Mouse (Mus musculus) embryo, embryonic 10.5 days (tissue): ENCODE measurements at regions not wholly inside any gene's neighbourhood (a gene's known extent, or its start where the extent isn't known, plus 50 kb on each side); places are given as distances from the start of the nearest gene placed in this dataset.

Experiments used
- DNase-seq: peaks from one replicate; pipeline ENCODE4 v3.0.0-alpha.2; 2015; ENCODE audit warnings: low spot score

DNA sequence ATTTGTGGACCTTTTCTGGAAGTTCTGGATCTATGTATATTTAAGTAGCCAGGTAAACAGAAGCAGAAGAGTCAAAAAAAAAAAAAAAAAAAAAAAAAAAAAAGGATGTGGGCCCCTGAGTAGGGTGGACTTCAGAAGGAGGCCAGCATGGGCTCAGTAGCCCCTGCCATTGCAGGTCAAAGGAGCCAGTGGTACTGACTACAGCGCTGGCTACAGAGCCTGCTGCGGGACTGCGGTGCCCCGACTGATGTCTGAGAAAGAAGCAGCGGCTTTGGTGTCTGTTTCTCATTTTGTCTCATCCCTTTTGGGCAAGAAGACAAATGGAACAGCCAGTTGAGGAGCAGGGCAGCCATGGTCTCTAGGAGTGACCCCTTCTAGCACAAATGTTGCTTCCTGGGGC, 134.9 kb downstream of the Gm4791 start:
- peak; percentile 4 for DNase-seq

DNA sequence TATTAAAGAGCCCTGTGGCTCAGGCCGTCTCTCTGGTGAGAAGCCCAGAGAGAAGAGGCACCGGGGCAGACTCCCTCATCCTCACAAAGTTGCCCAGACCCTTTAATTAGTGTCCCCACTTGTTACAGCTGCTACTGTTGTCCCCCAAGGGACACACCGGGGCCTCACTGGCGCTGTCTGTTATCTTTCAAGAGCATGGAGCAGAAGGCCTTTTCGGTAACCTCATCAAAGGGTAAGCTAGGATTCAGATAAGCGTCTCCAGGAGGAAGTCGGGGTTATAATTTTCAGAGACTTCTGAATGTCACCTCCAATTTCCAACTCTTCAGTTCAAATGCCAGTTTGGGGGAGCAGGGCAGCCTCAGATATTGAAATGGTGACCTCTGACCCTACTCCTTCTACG, 135.3 kb downstream of the Gm4791 start:
- DNase-seq = peak; percentile 4

- no peak for DNase-seq
Measured at GRCm38 (mm10) chr9:47134479-47134878, 135.9 kb downstream of the Gm4791 start.

DNA sequence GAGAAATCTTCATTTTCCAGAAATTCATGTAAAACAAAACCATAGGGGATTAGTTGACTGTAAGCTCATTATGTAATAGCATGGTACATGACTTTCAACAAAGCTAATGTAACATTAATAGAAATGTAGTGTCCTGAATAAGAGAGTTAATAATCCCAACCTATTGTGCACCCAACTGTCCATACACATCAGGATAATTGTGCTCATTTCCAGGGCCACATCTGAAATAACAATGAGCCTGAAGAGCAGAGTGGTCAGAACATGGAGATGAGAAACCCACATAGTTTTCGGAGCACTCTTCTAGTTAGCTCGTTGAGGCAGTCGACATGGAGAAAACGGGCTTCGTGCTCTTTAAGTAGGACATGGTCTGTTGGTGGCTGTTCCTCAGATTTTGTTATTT, 138.1 kb downstream of the Gm4791 start:
- DNase-seq = no peak

DNA sequence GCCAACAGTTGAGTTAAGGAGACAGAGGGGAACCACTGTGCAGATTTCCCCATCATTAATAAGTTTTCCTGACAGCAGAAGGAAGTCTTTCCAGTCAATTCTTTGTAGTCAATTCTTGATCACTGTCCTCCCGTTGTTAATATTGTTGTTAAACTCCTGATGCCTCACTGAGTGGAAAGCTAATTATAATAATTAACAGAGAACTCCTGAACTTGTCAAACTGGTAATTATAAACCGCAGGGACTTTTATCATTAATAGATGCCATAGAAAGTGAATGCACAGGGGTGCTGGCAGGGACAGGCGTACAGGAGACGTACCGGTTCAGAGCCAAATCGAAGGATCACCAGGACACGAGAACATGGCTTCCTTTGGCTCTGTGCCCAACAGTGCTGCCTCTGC, 154.9 kb downstream of the Gm4791 start:
- no peak for DNase-seq

DNA sequence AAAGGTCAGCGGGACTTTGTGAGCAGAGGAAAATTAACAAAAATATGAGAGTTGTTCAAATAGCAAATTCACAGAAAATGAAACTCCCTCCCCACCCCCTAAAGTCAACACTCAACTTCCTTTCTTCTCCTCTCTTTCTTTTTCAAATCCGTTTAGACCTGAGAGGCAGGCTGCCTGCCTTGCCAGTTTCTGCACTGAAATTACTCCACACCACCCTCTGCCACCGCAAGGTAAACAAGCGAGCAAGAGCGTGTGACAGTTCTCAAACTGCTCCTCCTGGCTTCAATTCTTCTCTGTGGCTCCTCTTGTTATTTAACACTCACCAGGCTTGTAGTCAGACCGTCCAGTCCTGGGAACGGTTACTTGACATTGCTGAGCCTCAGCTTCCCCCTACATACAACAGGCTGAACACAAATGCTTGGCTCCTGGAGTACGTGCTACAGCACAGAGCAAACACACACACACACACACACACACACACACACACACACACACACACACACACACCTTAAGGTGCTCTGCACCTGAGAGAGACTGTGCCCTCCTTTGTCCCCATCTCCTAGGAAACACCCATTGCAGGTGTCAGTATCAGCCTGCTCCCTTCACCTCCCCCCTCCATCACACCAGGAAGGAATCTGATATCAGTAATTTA, 167.1 kb downstream of the Gm4791 start:
- peak; percentile 8 for DNase-seq

- DNase-seq = peak; percentile 33
Measured at GRCm38 (mm10) chr9:47167681-47168240, 169.2 kb downstream of the Gm4791 start.

DNA sequence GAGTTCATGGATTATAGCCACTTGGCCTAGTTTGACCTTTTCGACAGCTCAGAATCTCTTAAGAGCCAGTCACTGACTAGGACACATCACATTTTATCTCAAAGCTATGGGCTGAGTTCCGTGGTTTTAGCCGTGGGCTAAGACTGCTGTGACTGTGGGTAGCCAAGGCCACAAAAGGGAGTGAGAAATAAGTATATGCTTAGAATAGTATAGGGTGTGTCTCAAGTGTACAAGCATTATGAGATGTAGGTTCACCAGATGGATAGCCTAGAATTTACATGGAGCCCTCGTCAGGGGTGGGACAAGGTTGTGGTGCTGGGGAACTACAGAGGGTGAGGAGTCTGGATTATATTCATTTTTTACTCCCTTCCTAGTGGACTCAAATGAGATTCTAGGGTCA, 177.5 kb downstream of the Gm4791 start:
- no peak for DNase-seq

- DNase-seq = no peak
Measured at GRCm38 (mm10) chr9:47218101-47218500, 219.6 kb downstream of the Gm4791 start.

- no peak for DNase-seq
Measured at GRCm38 (mm10) chr9:47223536-47223935, 225.0 kb downstream of the Gm4791 start.

- DNase-seq = no peak
Measured at GRCm38 (mm10) chr9:47224249-47224648, 225.7 kb downstream of the Gm4791 start.

- peak; percentile 37 for DNase-seq
Measured at GRCm38 (mm10) chr9:47226476-47227271, 228.1 kb downstream of the Gm4791 start.

DNA sequence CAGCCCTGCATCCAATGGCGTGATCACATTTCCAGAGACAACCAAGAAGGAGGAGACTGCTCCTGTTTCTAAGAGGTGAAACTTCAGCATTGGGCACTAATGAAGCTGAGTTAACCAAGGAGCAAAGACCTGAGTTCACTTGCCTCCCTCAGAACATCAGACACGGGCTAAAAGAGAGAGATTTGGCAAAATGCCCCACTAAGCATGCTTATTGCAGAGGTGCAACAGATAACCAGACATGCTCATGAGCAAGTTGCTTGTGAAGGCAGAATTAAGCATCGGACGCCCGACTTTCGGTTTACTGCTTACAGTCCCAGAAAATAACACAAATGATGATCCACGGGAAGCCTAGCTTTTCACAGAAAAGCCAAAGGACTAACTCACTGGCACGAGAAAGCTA, 228.8 kb downstream of the Gm4791 start:
- no peak for DNase-seq

GRCm38 (mm10) chr9:47228736-47229135, 230.2 kb downstream of the Gm4791 start:
- no peak for DNase-seq

DNA sequence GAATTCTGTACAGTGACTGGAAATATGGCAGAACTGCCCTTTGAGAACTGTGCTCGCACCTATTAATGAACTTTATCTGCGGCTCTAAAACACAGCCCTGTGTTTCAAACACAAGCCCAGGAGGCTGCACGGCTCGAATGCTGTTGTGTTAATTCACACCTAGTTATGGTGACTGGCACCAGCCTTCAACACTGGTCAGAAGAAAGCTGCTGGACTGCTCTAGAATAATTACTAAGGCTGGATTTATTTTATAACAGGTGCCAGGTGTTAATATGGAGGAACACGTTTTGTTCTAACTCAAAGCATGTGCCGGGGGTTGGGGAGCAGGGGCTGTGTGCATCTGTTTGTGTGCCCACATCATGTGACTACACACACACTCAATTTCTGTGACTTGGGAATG, 230.8 kb downstream of the Gm4791 start:
- no peak for DNase-seq

- no peak for DNase-seq
Measured at GRCm38 (mm10) chr9:47240950-47241349, 242.4 kb downstream of the Gm4791 start.

- no peak for DNase-seq
Measured at GRCm38 (mm10) chr9:47242051-47242450, 243.5 kb downstream of the Gm4791 start.

GRCm38 (mm10) chr9:47242526-47242925, 244.0 kb downstream of the Gm4791 start:
- no peak for DNase-seq

GRCm38 (mm10) chr9:47249029-47249428, 250.5 kb downstream of the Gm4791 start:
- no peak for DNase-seq

DNA sequence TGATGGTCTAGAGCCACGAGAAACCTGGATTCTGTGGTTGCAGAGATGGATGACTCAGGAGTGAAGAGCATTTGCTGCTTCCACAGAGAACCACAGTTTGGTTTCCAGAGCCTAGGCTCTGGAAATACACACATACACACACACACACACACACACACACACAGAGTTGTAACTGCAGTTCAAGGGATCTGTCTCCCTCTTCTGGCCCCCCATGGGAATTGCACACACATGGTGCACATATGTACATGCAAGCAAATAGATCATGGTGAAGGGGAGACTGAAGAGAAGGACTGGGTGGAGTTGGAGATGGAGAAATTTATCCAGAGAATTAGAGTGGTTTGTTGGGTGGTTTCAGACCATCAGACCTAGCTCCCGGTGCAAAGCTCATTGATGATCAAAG, 252.6 kb downstream of the Gm4791 start:
- no peak for DNase-seq

DNA sequence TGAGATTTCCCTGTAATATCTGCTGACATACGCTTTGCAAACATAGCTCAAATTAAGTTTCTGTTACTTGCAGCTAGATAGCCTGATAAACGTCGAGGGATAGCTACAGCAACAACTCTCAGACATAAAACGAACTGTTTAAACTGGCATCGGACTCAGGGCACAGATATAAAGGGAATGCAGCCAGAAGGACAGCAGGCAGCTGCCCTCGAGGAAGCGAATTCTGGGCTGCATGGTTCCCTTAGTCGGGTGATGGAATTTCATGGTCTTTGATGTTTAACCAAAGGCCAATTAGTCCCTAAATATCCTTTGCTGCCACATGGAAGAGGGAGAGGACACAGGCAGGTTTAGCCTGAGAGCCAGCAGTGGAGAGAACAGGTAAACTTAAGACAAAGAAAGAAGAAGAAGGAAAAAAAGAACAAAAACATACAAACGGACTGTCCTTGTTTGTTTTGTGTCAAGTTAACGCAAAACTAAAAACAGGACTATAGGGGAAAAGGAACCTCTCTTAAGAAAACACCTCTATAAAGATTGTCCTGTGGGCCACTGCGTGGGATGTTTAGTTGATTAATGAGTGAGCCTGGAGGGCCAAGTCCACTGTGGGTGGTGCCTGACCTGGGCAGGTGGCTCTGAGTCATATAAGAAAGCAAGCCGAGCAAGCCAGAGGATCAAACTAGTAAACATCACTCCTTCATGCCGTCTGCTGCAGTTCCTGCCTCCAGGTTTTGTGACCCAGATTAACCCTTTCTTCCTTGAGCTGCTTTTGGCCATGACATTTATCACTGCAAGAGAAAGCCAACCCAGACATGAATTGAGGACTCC, 255.5 kb downstream of the Gm4791 start:
- DNase-seq = no peak

DNA sequence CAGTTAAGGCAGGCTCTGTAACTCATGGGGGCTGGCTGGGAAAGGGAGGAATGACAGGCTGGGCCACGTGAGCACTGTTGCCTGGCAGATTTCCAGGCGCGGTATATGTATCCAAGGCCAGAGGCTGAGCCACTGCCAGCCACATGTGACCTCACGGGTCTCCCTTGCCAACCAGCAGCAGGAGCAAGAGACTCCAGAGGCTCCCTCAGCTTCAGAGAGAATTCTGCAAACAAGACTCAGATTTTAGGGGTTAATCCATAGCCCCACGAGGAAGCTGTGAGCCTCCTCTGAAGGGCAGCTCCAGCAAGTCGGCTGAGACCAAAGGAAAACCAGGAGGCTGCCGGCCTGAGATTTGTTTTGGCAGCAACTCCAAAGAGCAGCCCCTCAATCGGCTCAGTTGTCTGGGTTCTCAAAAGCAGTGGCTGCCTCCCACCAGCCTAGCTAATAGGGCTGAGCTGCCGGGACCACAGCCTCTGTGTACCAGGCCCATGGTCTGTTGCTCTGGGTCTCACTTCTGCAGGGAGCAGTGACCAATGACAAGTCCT, 264.0 kb upstream of the Cadm1 start:
- no peak for DNase-seq
